Mouse (Mus musculus): Measurements from ENCODE around the gene D630045J12Rik. TPM values are rescaled to one million over a fixed set of nuclear protein-coding genes. Genes with fewer than 3 reads are reported as not detected.

The D630045J12Rik gene
- polyA plus RNA-seq, 1 experiment from 2014 or later: 0.22 TPM

DNA sequence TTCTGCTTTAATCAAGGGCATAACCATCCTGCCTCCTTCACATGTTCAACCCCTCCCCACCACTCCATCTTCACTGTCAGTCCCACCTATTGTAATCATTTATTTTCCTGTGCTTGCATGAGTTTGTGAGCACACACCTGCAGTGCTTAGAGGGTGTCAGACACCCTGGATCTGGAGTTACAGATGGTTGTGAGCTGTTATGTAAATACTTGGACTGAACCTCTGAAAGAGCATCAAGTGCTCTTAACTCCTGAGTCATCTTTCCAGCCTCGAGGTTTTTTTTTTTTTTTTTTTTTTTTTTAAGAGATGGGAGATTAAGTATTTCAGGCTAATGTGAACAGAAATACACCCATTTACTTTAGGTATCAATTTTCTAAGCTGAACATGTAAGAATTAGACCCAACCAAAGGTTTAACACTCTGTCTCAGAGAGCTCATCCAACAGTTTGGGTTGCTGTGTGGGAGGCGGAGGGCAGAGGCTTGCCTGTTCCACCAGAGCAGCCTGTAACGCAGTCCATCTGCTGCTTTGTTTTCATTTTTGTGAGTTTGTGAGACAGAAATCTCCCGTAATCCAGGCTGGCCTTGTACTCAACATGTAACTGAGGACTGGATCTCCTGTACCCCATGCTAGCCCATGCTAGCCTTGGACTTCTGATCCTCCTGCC, 137.6 kb downstream of the D630045J12Rik start:
- Histone ChIP-seq H3K4me1 (replicated peaks) (0 out of 2 replicates have a peak, but pooled peaks cover 2% of the 10 kb centered on the region), H3K9me3 (replicated peaks) (no peaks in the 10 kb centered on the region), H3K27me3 (no peaks in the 10 kb centered on the region), H3K4me3 (replicated peaks) (no peak overlapping the region), H3K27ac (replicated peaks) (no peak overlapping the region), H3K4me2 (no peak overlapping the region), H3K36me3 (replicated peaks) (no peaks in the 10 kb centered on the region), H3K9ac (no peak overlapping the region)
- 54% methylated on average over 4 of the region's 4 CpGs for WGBS (ENCODE audit: insufficient replicate concordance)
- ATAC-seq (ENCODE audit: insufficient read depth): no peak

DNA sequence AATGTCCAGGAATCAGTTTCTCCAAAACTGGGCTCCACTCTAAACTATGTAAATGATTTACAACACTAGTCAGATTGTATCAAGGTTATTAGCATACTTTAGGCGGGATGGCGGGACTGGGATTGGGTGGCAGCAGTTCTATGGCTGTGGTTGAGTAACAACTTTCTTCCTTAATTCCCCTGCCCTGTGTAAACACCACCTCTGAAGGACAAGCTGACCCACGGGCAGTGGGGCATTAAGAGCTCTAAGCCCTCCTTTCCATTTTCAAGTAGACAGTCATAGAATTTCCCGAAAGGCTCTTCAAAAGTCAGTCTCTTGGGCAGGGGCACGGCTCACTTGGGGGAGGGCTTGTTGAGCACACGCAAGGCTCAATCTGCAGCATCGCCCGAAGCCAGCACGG, 142.9 kb downstream of the D630045J12Rik start:
- H3K27me3 ChIP-seq: peaks cover 3% of the 10 kb centered on the region; the same call in 1 of the 2 replicates
- no peak overlapping the region for H3K9ac ChIP-seq
- H3K4me1 ChIP-seq (replicated peaks): no peaks in the 10 kb centered on the region
- WGBS (ENCODE audit: insufficient replicate concordance): 61% methylated on average over 9 of the region's 9 CpGs
- H3K9me3 ChIP-seq (replicated peaks): no peaks in the 10 kb centered on the region
- H3K4me2 ChIP-seq: no peak overlapping the region
- no peaks in the 10 kb centered on the region for H3K36me3 ChIP-seq (replicated peaks)
- H3K27ac ChIP-seq (replicated peaks): no peak overlapping the region
- no peak for ATAC-seq (ENCODE audit: insufficient read depth)
- no peak overlapping the region for H3K4me3 ChIP-seq (replicated peaks)

DNA sequence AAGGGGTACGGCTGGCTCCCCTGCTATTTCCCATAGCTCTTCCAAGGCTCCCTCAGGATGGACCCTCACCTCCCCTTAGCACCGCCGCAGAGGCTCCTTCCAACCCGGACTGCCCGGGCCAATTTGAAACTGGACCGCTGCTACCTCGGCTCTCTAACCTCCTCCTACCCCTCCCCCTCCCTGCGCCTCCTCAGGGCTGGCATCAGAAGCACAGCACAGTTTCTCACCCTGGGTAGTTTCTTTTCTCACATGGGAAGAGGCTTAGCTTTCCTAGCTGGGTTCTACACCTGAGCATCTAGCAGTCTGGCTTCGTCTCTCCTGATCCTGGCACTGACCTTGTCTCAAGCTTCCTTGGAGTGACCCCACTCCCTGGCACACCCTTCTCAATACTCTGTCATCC, 143.9 kb downstream of the D630045J12Rik start:
- peaks cover 3% of the 10 kb centered on the region; the same call in 1 of the 2 replicates for H3K27me3 ChIP-seq

DNA sequence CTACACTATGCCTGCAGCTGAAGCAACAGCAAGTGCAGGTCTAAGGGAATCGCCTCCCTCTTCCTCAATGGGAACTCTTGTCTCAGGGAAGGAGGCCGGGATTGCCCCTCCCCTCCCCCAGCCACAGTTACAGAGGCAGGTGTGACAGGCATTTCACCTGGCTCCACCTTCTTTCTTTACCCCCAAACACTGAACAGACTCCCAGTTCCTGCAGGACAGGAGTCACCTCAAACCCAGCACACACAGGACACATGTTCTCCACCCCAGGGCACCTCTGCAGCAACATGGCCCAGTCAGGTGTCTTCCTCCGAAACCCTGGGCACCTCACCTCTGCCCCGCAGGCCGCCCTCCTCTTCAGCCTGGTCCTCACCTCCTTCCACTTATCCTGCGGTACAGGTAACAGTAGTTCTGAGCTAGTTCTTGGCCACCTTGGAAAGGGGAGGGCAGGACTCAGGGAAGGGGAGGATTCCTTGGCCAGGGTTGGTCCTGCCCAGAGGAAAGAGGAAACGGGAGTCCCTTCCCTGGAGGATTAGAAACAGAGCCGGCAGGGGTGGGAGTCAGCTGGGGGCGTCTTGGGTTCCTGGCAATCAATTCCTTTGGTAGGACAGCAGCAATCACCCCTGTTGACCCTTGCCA, 144.5 kb downstream of the D630045J12Rik start, which contains the start of gene Tmem213:
Tmem213 (plus strand) TSS at position 96 of the 636 bp plus-strand sequence.
- H3K36me3 ChIP-seq (replicated peaks): no peaks in the 10 kb centered on the region
- H3K9ac ChIP-seq: no peak within 1 kb of the TSS
- H3K4me2 ChIP-seq: no peak within 1 kb of the TSS
- H3K9me3 ChIP-seq (replicated peaks): no peaks in the 10 kb centered on the region
- H3K4me1 ChIP-seq (replicated peaks): no peaks in the 10 kb centered on the region
- 26% methylated on average over 9 of the region's 9 CpGs for WGBS (ENCODE audit: insufficient replicate concordance)
- H3K27me3 ChIP-seq: peaks cover 3% of the 10 kb centered on the region; the same call in 1 of the 2 replicates
- no peak for ATAC-seq (ENCODE audit: insufficient read depth)
- H3K4me3 ChIP-seq (replicated peaks): no peak within 1 kb of the TSS
- H3K27ac ChIP-seq (replicated peaks): no peak within 1 kb of the TSS

More for the DNA sequence above, 143.9 kb downstream of the D630045J12Rik start:
- 18% methylated on average over 9 of the region's 9 CpGs for WGBS (ENCODE audit: insufficient replicate concordance)
- Histone ChIP-seq H3K4me2 (no peak overlapping the region), H3K27ac (replicated peaks) (no peak overlapping the region), H3K4me3 (replicated peaks) (no peak overlapping the region), H3K9me3 (replicated peaks) (no peaks in the 10 kb centered on the region), H3K36me3 (replicated peaks) (no peaks in the 10 kb centered on the region), H3K4me1 (replicated peaks) (no peaks in the 10 kb centered on the region), H3K9ac (no peak overlapping the region)
- no peak for ATAC-seq (ENCODE audit: insufficient read depth)

DNA sequence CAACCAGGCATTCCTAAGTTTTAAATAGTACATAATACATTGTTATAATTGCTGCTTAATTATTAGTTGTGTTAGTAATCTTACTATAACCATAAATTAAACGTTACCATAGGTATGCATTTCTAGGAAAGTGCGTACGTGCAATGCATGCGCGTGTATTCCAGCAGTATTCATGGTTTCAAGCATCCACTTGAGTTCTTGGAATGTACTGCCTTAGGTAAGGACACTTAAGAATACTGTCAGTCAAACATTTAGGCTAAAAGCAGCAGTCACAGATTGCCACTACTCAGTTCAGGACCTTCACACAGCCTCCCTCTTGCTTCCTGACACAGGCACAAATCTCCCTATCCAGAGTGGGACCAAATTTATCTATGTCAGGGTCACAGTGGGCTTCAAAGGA, 145.4 kb downstream of the D630045J12Rik start:
- 79% methylated on average over 5 of the region's 5 CpGs for WGBS (ENCODE audit: insufficient replicate concordance)

DNA sequence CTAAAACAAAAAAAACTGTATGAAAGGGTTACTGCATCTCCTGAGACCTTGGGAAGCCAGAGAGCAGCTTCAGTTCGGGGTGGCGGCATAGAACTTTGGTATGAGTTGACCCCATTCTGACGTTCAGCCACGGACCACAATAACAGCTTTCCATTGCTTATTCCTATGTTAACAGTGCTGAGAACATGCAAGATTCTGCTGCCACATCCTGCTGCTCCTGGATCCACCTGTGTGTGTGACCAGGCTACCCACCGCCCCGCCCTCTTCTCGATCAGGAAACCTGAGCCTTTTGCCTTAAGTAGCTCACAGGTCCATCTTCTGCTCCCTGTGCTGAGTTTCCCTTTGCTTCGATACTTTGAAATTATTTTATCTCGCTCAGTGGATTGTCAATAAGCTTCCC, 147.9 kb downstream of the D630045J12Rik start:
- no peak overlapping the region for H3K27ac ChIP-seq (replicated peaks)
- WGBS (ENCODE audit: insufficient replicate concordance): 68% methylated on average over 9 of the region's 9 CpGs
- ATAC-seq (ENCODE audit: insufficient read depth): no peak
- H3K27me3 ChIP-seq: peaks cover 3% of the 10 kb centered on the region; the same call in 1 of the 2 replicates
- H3K9ac ChIP-seq: no peak overlapping the region
- H3K4me1 ChIP-seq (replicated peaks): 0 out of 2 replicates have a peak, but pooled peaks cover 7% of the 10 kb centered on the region
- H3K36me3 ChIP-seq (replicated peaks): no peaks in the 10 kb centered on the region
- H3K4me3 ChIP-seq (replicated peaks): no peak overlapping the region
- no peak overlapping the region for H3K4me2 ChIP-seq
- no peaks in the 10 kb centered on the region for H3K9me3 ChIP-seq (replicated peaks)

More for the DNA sequence above, 145.4 kb downstream of the D630045J12Rik start:
- Histone ChIP-seq H3K36me3 (replicated peaks) (no peaks in the 10 kb centered on the region), H3K4me2 (no peak overlapping the region), H3K27me3 (peaks cover 3% of the 10 kb centered on the region; the same call in 1 of the 2 replicates), H3K9me3 (replicated peaks) (no peaks in the 10 kb centered on the region), H3K4me3 (replicated peaks) (no peak overlapping the region), H3K9ac (no peak overlapping the region), H3K4me1 (replicated peaks) (0 out of 2 replicates have a peak, but pooled peaks cover 6% of the 10 kb centered on the region), H3K27ac (replicated peaks) (no peak overlapping the region)
- ATAC-seq (ENCODE audit: insufficient read depth): no peak

DNA sequence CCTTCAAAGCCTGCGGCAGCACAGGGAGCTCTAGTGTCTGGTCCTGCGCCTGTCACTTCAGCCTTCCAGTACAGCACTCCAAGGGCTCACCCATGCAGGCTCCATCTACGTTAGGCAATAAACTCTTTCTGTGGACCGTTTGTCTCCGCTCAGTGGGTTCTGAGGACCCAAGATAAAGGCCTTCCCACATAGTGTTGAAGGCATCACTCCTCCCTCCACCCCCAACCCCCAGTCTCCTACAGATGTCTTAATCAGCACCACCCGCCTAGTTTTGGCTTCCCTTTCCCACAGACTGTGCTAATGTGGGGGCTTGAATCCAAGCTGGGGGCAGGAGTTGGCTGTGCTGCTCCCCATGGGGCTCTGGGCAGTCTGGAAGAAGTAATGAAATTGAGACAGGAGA, 150.0 kb downstream of the D630045J12Rik start:
- Histone ChIP-seq H3K9me3 (replicated peaks) (no peaks in the 10 kb centered on the region), H3K4me3 (replicated peaks) (no peak overlapping the region), H3K36me3 (replicated peaks) (no peaks in the 10 kb centered on the region), H3K27ac (replicated peaks) (no peak overlapping the region), H3K4me2 (no peak overlapping the region), H3K9ac (no peak overlapping the region), H3K4me1 (replicated peaks) (0 out of 2 replicates have a peak, but pooled peaks cover 7% of the 10 kb centered on the region), H3K27me3 (no peaks in the 10 kb centered on the region)
- ATAC-seq (ENCODE audit: insufficient read depth): peak; percentile 63
- 18% methylated on average over 6 of the region's 6 CpGs for WGBS (ENCODE audit: insufficient replicate concordance)

DNA sequence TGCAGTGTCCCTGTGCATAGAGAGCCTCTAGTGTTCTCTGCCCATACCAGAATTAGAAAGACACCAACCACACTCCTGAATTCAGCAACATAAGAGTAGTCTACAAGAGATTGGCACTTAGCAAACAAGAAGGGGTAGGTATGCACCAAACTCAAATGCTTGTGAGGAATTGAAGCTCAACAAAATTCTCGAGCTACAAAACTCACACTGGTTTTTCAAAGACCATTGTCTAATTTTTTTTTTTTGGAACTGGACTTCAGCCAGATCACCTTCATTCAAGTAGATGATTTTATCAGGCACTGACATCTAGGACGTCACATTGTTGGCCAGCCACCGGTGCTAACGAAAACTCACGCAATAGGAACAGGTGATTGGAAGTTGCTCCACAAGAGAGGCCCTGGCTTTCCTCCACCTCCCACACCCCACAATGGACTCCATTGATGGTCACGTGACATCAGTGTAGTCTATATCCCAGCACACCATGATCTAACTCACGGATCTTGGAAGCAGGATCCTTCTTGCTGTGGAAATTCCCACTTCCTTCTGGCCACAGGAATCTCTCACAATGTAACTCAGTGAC, 151.5 kb downstream of the D630045J12Rik start:
- Histone ChIP-seq H3K36me3 (replicated peaks) (no peaks in the 10 kb centered on the region), H3K27ac (replicated peaks) (no peak overlapping the region), H3K27me3 (no peaks in the 10 kb centered on the region), H3K4me3 (replicated peaks) (no peak overlapping the region), H3K9me3 (replicated peaks) (no peaks in the 10 kb centered on the region), H3K9ac (no peak overlapping the region), H3K4me1 (replicated peaks) (0 out of 2 replicates have a peak, but pooled peaks cover 7% of the 10 kb centered on the region), H3K4me2 (no peak overlapping the region)
- 65% methylated on average over 7 of the region's 7 CpGs for WGBS (ENCODE audit: insufficient replicate concordance)
- no peak for ATAC-seq (ENCODE audit: insufficient read depth)

DNA sequence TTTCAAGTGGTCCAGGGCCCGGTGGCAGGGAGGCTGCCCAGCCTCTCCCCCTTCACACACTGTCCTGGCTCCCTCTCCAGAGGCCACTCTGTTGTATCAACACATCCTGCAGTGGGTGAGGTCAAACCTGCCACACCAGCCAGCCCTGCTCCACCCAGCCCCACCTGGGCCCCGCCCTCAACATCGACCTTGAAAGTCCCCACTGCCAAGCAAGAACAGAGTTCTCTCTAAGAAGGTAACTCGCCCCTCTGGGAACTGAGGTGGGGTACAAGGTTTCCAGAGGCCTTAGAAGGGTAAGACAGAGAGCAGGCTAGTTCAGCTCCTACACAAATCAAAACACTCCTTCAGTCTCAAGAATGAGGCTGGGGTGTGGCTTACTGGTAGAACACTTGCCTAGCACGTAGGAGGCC, 156.8 kb downstream of the D630045J12Rik start:
- 40% methylated on average over 5 of the region's 5 CpGs for WGBS (ENCODE audit: insufficient replicate concordance)
- no peak overlapping the region for H3K4me2 ChIP-seq
- H3K27me3 ChIP-seq: no peaks in the 10 kb centered on the region
- H3K9me3 ChIP-seq (replicated peaks): no peaks in the 10 kb centered on the region
- H3K9ac ChIP-seq: no peak overlapping the region
- no peak overlapping the region for H3K4me3 ChIP-seq (replicated peaks)
- H3K36me3 ChIP-seq (replicated peaks): no peaks in the 10 kb centered on the region
- H3K27ac ChIP-seq (replicated peaks): no peak overlapping the region
- ATAC-seq (ENCODE audit: insufficient read depth): no peak
- H3K4me1 ChIP-seq (replicated peaks): 0 out of 2 replicates have a peak, but pooled peaks cover 3% of the 10 kb centered on the region

DNA sequence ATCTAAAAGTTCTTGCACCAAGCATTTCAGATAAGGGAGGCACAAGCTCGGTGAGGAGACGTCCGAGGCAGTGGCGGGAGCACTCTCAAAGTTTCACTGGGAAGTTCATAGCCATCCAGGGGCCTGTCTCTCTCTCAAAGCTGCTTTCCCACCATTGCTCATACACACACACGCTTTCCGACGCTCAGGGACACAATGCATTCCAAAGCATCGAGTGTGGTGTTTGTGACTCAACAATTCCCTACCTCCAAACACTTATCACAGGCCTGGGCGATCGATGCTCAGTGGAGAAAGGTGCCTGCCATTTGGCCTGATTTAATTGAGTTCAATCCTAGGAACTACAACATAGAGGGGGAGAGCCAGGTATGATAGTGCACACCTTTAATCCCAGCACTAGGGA, 159.1 kb downstream of the D630045J12Rik start:
- Histone ChIP-seq H3K9me3 (replicated peaks) (no peaks in the 10 kb centered on the region), H3K4me1 (replicated peaks) (0 out of 2 replicates have a peak, but pooled peaks cover 3% of the 10 kb centered on the region), H3K4me2 (no peak overlapping the region), H3K27me3 (no peaks in the 10 kb centered on the region), H3K27ac (replicated peaks) (no peak overlapping the region), H3K36me3 (replicated peaks) (no peaks in the 10 kb centered on the region), H3K9ac (no peak overlapping the region), H3K4me3 (replicated peaks) (no peak overlapping the region)
- WGBS (ENCODE audit: insufficient replicate concordance): 73% methylated on average over 10 of the region's 10 CpGs
- ATAC-seq (ENCODE audit: insufficient read depth): no peak

DNA sequence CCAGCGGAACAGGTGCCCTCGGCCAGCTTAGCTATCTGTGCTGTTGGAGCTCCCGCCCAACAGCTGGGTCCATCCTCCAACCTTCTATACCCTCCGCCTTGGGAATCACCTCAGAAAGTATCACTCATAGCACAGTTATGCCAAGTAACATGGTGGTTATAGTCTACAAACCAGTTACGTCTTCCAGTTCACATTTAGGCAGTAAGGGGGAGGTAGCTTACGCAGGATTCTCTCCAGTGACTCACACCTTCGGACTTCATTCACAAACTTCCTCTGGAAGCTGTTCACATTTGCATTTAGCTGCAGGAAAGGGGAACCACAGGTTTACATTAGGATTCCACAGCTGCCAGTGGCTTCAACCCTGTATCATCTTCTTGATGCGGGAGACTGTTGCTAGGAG, 161.3 kb downstream of the D630045J12Rik start:
- no peaks in the 10 kb centered on the region for H3K9me3 ChIP-seq (replicated peaks)
- H3K4me1 ChIP-seq (replicated peaks): 0 out of 2 replicates have a peak, but pooled peaks cover 3% of the 10 kb centered on the region
- H3K9ac ChIP-seq: no peak overlapping the region
- H3K36me3 ChIP-seq (replicated peaks): no peaks in the 10 kb centered on the region
- H3K27me3 ChIP-seq: no peaks in the 10 kb centered on the region
- H3K4me3 ChIP-seq (replicated peaks): no peak overlapping the region
- no peak for ATAC-seq (ENCODE audit: insufficient read depth)
- H3K27ac ChIP-seq (replicated peaks): no peak overlapping the region
- WGBS (ENCODE audit: insufficient replicate concordance): 71% methylated on average over 8 of the region's 8 CpGs
- H3K4me2 ChIP-seq: no peak overlapping the region

Measured in liver, embryonic 15.5 days (tissue).